Mouse (Mus musculus) lung, postnatal 0 days (tissue): ENCODE data around the gene Phex. TPM values are rescaled to one million over a fixed set of nuclear protein-coding genes. Genes with fewer than 3 reads are reported as not detected.

ENCODE experiments used
- ATAC-seq: fragments of 200-750 bp; cut with Nextera tagmentation; 2 replicates; pipeline ENCODE4 v1.8.0; 2017; ENCODE audit warnings: moderate library complexity
- DNase-seq: peaks from one replicate; pipeline ENCODE4 v3.0.0-alpha.2; 2016; ENCODE audit warnings: low spot score
- H3K27ac ChIP-seq: fragments of 300-500 bp; sonication (generic); 2 replicates; pipeline ENCODE4 v1.5.1; 2014; ENCODE audit warnings: antibody characterized with exemption, mild to moderate bottlenecking, low read length, mixed read lengths
- H3K27me3 ChIP-seq: fragments of 300-500 bp; sonication (generic); replicated peaks from 2 replicates; pipeline ENCODE4 v1.6.1; 2014; ENCODE audit warnings: low read length, mixed read lengths; ENCODE audit not compliant: insufficient read depth
- H3K36me3 ChIP-seq: fragments of 300-500 bp; sonication (generic); 2 replicates; pipeline ENCODE4 v1.6.1; 2014; ENCODE audit warnings: low read length, mixed read lengths; ENCODE audit not compliant: insufficient read depth
- H3K4me1 ChIP-seq: fragments of 300-500 bp; sonication (generic); 2 replicates; pipeline ENCODE4 v1.6.1; 2014; ENCODE audit warnings: antibody characterized with exemption, low read depth, low read length, mixed read lengths; ENCODE audit not compliant: insufficient read depth
- H3K4me2 ChIP-seq: fragments of 300-500 bp; sonication (generic); replicated peaks from 2 replicates; pipeline ENCODE4 v1.6.1; 2014; ENCODE audit warnings: low read depth, mild to moderate bottlenecking, low read length, moderate library complexity, mixed read lengths
- H3K4me3 ChIP-seq: fragments of 300-500 bp; sonication (generic); 2 replicates; pipeline ENCODE4 v1.5.1; 2014; ENCODE audit warnings: low read depth, low read length
- H3K9ac ChIP-seq: fragments of 300-500 bp; sonication (generic); replicated peaks from 2 replicates; pipeline ENCODE4 v1.6.1; 2014; ENCODE audit warnings: low read depth, mild to moderate bottlenecking
- H3K9me3 ChIP-seq: fragments of 300-500 bp; sonication (generic); 2 replicates; pipeline ENCODE4 v1.6.1; 2016; ENCODE audit warnings: low read length, mixed read lengths
- CTCF ChIP-seq: IDR thresholded peaks from 2 replicates; pipeline ENCODE4 v1.5.1; 2016; ENCODE audit warnings: antibody characterized with exemption, mild to moderate bottlenecking
- EP300 ChIP-seq: IDR thresholded peaks from 2 replicates; pipeline ENCODE4 v1.6.1; 2016; ENCODE audit warnings: antibody characterized with exemption, mild to moderate bottlenecking, control low read depth
- WGBS: fragments of 180-500 bp; shearing (Covaris S2); extraction: QIAGEN DNeasy Blood & Tissue Kit; methylation state at CpG from one replicate; pipeline ENCODE4 v1.1.7; 2014; 5-methylcytosine and 5-hydroxymethylcytosine counted together
- polyA plus RNA-seq: library from polyadenylated mRNA; unstranded; fragments of >200 nt; fragmentation: Nextera tagmentation; extraction: Ambion mirVana; gene quantifications from 2 replicates; pipeline ENCODE4 v1.2.1, GENCODE M21; 2015

Gene Phex
- polyA plus RNA-seq, 1 experiment from 2014 or later, result 4.0 TPM

DNA sequence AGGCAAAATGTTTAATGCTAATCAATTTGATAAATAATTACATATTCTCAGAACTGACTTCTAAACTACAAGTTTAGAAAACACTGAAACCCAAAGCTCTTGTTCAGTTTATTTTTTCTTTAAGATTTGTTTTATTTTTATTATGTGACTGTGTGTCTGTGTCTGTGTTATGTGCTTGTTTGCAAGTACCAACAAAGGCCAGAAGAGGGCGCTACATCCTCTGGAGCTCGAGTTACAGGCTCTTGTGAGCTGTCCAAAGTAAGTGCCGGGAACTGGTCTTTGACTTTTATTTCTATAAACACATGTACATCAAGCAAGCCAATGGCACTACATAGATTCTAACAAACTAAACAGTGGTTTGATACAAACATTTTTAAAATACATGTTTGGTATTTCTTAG, 41.2 kb downstream of the Phex start:
- ATAC-seq, result no peak

DNA sequence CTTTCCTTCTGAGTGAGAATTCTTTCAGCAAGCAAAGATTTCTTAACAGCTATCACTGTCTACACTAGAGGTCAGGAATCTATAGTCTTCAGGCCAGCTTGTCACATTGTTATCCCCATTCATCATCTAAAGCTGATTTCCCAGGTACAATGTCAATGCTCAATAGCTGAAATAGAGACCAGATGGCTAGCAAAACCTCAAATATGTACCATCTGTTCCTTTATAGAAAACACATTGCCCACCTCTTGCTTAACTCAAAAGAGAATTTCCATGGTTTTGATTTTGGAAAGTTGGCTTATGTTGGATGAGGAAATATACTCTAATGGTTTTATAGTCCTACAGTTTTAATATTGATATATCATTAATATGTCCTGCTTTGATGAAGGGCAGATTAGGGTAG, 45.9 kb downstream of the Phex start:
- no peaks in the 10 kb centered on the region for H3K36me3 ChIP-seq
- H3K9ac ChIP-seq, result no peak overlapping the region
- H3K4me3 ChIP-seq, result no peak overlapping the region
- no peaks in the 10 kb centered on the region for H3K27me3 ChIP-seq
- H3K4me1 ChIP-seq, result no peaks in the 10 kb centered on the region
- TF ChIP-seq EP300 (no peak), CTCF (no peak)
- no peaks in the 10 kb centered on the region for H3K9me3 ChIP-seq
- H3K4me2 ChIP-seq, result no peak overlapping the region
- ATAC-seq, result no peak
- no peak overlapping the region for H3K27ac ChIP-seq
- no peak for DNase-seq

More for the DNA sequence above, 41.2 kb downstream of the Phex start:
- Histone ChIP-seq H3K4me2 (no peak overlapping the region), H3K4me3 (no peak overlapping the region), H3K9me3 (no peaks in the 10 kb centered on the region), H3K27ac (no peak overlapping the region), H3K4me1 (no peaks in the 10 kb centered on the region), H3K36me3 (no peaks in the 10 kb centered on the region), H3K27me3 (no peaks in the 10 kb centered on the region), H3K9ac (no peak overlapping the region)
- no peak for DNase-seq
- WGBS, result 49% methylated on average over 3 of the region's 3 CpGs
- no peak for TF ChIP-seq CTCF
- TF ChIP-seq EP300, result no peak

DNA sequence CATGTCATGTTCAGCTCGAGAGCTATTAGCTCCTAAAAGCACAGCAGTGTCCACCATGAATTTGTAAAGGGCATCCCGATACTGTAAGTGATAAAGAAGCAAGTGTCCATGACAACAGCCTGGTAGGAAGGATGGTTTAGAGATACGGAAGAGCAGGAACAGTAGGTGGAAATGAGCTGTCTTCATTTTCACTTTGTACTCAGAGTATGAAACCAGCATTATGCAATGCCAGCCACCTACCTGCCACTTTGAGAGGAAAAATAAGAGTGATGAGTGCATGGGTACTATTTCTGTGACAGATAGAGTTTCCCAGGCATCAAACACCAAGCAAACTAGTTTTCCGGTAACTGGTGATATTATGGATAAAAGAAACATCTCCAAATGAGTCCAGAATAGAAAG, 59.6 kb downstream of the Phex start:
- 77% methylated on average over 4 of the region's 4 CpGs for WGBS
- Histone ChIP-seq H3K4me1 (no peaks in the 10 kb centered on the region), H3K4me3 (no peak overlapping the region), H3K4me2 (no peak overlapping the region), H3K9me3 (no peaks in the 10 kb centered on the region), H3K27me3 (no peaks in the 10 kb centered on the region), H3K27ac (no peak overlapping the region), H3K36me3 (no peaks in the 10 kb centered on the region), H3K9ac (no peak overlapping the region)
- TF ChIP-seq EP300, result no peak
- TF ChIP-seq CTCF, result no peak
- ATAC-seq (no peak), DNase-seq (no peak)

DNA sequence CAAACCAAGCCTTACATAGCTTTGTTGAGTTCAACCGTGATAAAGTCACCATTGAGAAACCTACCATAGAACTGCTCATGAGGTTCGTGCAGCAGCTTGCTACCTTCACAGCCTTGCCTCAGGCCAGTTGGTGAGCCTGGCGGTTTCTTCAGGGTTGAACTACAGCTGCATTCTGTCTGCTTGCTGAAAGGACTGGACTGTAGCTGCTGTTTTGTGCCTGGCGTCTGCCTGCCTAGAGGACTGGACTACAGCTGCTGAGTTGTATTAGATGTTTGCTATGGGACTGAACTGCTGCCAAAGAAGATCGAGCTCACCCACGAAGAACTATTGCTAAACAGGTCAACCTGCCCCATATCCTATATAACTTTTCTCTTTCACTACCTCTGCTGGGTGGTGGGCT, 68.9 kb downstream of the Phex start:
- TF ChIP-seq CTCF, result no peak
- no peak for TF ChIP-seq EP300
- Histone ChIP-seq H3K9ac (no peak overlapping the region), H3K27ac (no peak overlapping the region), H3K4me1 (no peaks in the 10 kb centered on the region), H3K36me3 (no peaks in the 10 kb centered on the region), H3K27me3 (no peaks in the 10 kb centered on the region), H3K4me2 (no peak overlapping the region), H3K4me3 (no peak overlapping the region), H3K9me3 (no peaks in the 10 kb centered on the region)
- peak; percentile 16 for DNase-seq
- peak; percentile 44; the same call in 1 of the 2 replicates for ATAC-seq
- 69% methylated on average over 6 of the region's 6 CpGs for WGBS

DNA sequence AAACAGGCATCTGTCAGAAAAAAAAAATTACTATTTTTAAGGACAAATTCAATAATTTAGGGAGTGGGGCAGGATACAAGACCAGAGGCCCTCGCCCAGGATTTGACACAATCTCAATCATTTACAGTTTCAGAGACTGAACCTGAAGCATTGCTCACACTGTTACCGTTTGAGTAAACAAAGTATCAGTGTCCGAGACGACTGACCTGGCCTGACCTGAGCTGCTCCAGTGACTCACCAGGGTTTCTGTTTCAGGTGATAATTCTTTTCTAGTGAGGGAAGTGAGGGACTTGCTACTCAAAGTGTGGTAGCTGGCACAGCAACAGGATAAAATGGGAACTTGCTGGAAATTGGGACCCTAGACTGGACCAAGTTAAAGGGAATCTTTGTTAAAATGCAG, 80.4 kb downstream of the Phex start:
- Histone ChIP-seq H3K4me1 (no peaks in the 10 kb centered on the region), H3K27me3 (no peaks in the 10 kb centered on the region), H3K27ac (no peak overlapping the region), H3K36me3 (no peaks in the 10 kb centered on the region), H3K4me3 (no peak overlapping the region), H3K9ac (no peak overlapping the region), H3K4me2 (no peak overlapping the region), H3K9me3 (no peaks in the 10 kb centered on the region)
- 31% methylated on average over 4 of the region's 4 CpGs for WGBS
- no peak for TF ChIP-seq EP300
- TF ChIP-seq CTCF, result no peak
- DNase-seq (no peak), ATAC-seq (no peak)

DNA sequence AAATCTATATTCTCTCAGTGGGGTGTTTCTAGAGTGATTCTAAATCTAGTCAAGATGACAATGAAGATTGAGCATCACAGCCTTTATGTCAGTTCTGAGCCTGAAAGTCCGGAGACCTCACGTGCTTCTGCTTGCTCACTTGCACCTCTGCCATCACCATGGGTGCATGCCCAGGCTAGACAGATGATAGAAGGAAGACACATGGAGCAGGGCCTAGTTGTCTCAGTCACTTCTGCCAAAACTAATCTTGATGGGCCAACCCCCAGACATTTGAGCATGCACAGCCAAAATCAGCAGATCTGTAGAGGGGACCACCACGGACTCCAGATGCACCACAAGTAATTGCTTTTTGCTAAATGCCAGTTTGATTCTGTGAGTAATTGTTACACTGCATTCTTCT, 85.3 kb downstream of the Phex start:
- no peak overlapping the region for H3K4me3 ChIP-seq
- no peaks in the 10 kb centered on the region for H3K36me3 ChIP-seq
- no peak for DNase-seq
- 59% methylated on average over 3 of the region's 3 CpGs for WGBS
- H3K27ac ChIP-seq, result no peak overlapping the region
- H3K4me1 ChIP-seq, result no peaks in the 10 kb centered on the region
- H3K9me3 ChIP-seq, result no peaks in the 10 kb centered on the region
- H3K4me2 ChIP-seq, result no peak overlapping the region
- ATAC-seq, result no peak
- no peak overlapping the region for H3K9ac ChIP-seq
- no peak for TF ChIP-seq EP300
- no peak for TF ChIP-seq CTCF
- no peaks in the 10 kb centered on the region for H3K27me3 ChIP-seq

DNA sequence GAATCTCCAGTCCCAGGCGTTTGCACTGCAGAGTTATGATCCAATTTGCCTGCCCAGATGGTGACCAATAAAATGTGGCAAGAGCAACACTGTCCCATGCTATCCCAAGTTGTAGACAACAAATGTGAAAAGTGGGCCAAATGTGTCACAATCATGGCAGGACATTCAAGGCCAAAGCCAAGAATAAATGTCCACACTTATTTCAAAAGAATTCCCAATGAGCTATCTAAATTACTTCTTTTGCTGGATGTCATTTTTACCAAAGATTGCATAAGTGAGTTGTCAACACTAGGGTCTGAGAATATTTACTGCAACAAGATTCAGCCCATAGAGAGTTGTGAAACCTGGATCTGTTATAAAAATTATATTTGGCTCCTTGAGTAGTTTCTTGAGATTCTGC, 86.7 kb downstream of the Phex start:
- WGBS, result 32% methylated on average over 1 of the region's 1 CpGs
- no peaks in the 10 kb centered on the region for H3K36me3 ChIP-seq
- H3K27ac ChIP-seq, result no peak overlapping the region
- no peaks in the 10 kb centered on the region for H3K9me3 ChIP-seq
- no peak overlapping the region for H3K4me2 ChIP-seq
- H3K4me1 ChIP-seq, result no peaks in the 10 kb centered on the region
- ATAC-seq (peak; percentile 87), DNase-seq (peak; percentile 73)
- TF ChIP-seq EP300, result peak; percentile 24; the same call in 1 of the 2 replicates
- TF ChIP-seq CTCF, result no peak
- no peak overlapping the region for H3K9ac ChIP-seq
- no peak overlapping the region for H3K4me3 ChIP-seq
- H3K27me3 ChIP-seq, result no peaks in the 10 kb centered on the region
